Mouse (Mus musculus): Measurements from ENCODE around the gene Nckap5.

Nckap5 gene

GRCm38 (mm10) chr1:126719733-126720348 is 110.8 kb downstream of the Nckap5 start:
- intact Hi-C loops (cut with DNase I) = loop anchor here (10.0 kb wide), 2 partner anchors 145 to 225 kb away; no protein-coding TSS in a partner anchor

- intact Hi-C loops (cut with DNase I) = no loop called here
These were observed 124.0 kb downstream of the Nckap5 start for GRCm38 (mm10) chr1:126706611-126707010.

- intact Hi-C loops (cut with DNase I) = no loop called here
These were observed 129.7 kb downstream of the Nckap5 start for GRCm38 (mm10) chr1:126700978-126701320.

- intact Hi-C loops (cut with DNase I) = no loop called here
These were observed 130.3 kb downstream of the Nckap5 start for GRCm38 (mm10) chr1:126700063-126700977.

GRCm38 (mm10) chr1:126693585-126693984 is 137.0 kb downstream of the Nckap5 start:
- intact Hi-C loops (cut with DNase I) = no loop called here

GRCm38 (mm10) chr1:126688593-126688992 is 142.0 kb downstream of the Nckap5 start:
- intact Hi-C loops (cut with DNase I) = no loop called here

GRCm38 (mm10) chr1:126686678-126687077 is 143.9 kb downstream of the Nckap5 start:
- intact Hi-C loops (cut with DNase I) = no loop called here

GRCm38 (mm10) chr1:126683621-126684445 is 146.8 kb downstream of the Nckap5 start:
- intact Hi-C loops (cut with DNase I) = no loop called here

- intact Hi-C loops (cut with DNase I) = no loop called here
These were observed 148.8 kb downstream of the Nckap5 start for GRCm38 (mm10) chr1:126681773-126682172.

- intact Hi-C loops (cut with DNase I) = no loop called here
These were observed 151.3 kb downstream of the Nckap5 start for GRCm38 (mm10) chr1:126679348-126679747.

GRCm38 (mm10) chr1:126677280-126677679 is 153.3 kb downstream of the Nckap5 start:
- intact Hi-C loops (cut with DNase I) = no loop called here

- intact Hi-C loops (cut with DNase I) = no loop called here
These were observed 153.8 kb downstream of the Nckap5 start for GRCm38 (mm10) chr1:126676769-126677168.

GRCm38 (mm10) chr1:126675142-126675541 is 155.5 kb downstream of the Nckap5 start:
- intact Hi-C loops (cut with DNase I) = no loop called here

GRCm38 (mm10) chr1:126673238-126673637 is 157.4 kb downstream of the Nckap5 start:
- intact Hi-C loops (cut with DNase I) = no loop called here

- intact Hi-C loops (cut with DNase I) = no loop called here
These were observed 160.1 kb downstream of the Nckap5 start for GRCm38 (mm10) chr1:126670507-126670906.

GRCm38 (mm10) chr1:126660098-126660999 is 170.2 kb downstream of the Nckap5 start:
- intact Hi-C loops (cut with DNase I) = no loop called here

- intact Hi-C loops (cut with DNase I) = no loop called here
These were observed 171.9 kb downstream of the Nckap5 start for GRCm38 (mm10) chr1:126658731-126659130.

GRCm38 (mm10) chr1:126656246-126656645 is 174.4 kb downstream of the Nckap5 start:
- intact Hi-C loops (cut with DNase I) = no loop called here

GRCm38 (mm10) chr1:126652085-126652484 is 178.5 kb downstream of the Nckap5 start:
- intact Hi-C loops (cut with DNase I) = no loop called here

GRCm38 (mm10) chr1:126650806-126651205 is 179.8 kb downstream of the Nckap5 start:
- intact Hi-C loops (cut with DNase I) = no loop called here

- intact Hi-C loops (cut with DNase I) = no loop called here
These were observed 187.8 kb downstream of the Nckap5 start for GRCm38 (mm10) chr1:126642751-126643150.
